Mouse (Mus musculus) testis, postnatal 10 days (tissue): ENCODE measurements around the gene Epyc.

Source experiments
- DNase-seq: peaks from one replicate; pipeline ENCODE4 v3.0.0; 2021; ENCODE audit warnings: low spot score

Gene Epyc

DNA sequence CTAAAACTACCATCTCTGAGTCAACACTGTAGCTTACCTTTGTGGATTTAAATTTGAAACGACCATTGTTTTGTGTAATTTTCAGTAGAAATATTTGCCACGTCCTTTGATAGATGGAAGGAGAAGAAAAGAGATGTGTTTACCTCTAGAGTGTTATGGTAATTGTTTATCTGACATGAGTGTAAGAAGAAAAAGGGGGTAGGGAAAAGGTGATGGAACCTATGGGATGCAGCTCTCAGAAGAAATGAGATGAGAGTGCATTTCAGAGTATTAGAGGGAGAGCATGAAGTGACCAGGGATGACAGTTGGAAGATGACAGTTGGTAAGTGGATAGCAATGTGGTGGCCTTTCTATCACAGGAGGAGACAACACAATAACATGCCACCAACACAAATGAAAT is at the start of gene Epyc:
Gene Epyc (plus strand): TSS at position 301 of the 400 bp plus-strand sequence.
- DNase-seq, result no peak

GRCm38 (mm10) chr10:97595680-97596079 is 48.2 kb upstream of the Epyc start:
- DNase-seq, result no peak

DNA sequence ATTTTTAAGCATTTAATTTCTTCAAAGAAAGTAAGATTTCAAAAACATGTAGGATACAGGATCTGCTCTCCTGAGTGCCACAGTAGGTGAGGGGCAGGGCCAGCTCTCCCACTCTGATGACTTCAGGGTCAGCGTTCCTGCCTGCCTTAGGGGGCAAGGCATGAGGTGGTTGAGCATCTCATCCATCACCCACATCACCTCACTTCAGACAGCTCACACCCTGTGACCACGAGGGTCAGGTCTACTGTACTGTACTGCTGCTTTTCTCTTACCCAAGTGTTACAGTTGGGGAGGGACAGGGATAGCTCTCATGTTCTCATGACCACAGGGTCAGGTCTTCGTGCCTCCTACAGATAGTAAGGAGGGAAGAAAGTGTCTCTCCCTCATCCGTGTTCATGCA is 42.1 kb upstream of the Epyc start:
- DNase-seq, result no peak

DNA sequence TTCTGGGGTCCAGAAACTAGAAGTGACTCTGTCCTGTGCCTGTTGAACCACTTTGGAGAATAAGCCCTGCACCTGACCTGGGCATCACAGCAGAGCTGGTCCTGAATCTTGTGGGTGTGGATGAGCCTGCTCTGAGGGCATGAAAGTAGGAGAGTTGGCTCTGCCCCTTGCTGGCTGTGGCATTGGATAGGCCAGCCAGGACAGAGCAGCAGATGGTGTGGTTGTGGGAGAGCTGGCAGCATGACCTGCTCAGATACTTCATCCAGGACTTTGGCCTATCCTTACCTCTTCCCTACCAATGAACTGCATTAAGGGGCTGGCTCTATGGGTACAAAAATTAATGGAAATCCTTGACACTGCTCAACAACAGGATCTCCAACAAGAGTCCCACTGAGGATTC is 40.6 kb upstream of the Epyc start:
- no peak for DNase-seq

DNA sequence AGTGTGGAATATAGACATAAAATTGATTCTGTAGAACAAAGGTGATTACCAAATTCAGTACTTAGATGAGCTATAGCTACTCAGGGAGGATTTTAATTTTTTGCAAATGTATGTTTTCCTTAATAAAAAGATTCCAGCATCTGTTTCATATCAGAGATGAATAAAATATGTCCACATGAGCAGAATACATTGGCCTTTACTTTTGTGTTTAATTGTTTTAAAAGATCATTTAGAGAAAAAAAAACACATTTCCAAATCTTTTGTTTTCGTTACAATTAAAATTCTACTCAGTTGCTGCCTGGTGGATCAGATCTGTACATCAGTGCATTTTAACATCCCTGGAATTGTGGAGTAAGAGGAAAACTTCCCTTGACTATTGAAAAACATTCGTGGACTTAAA is 37.3 kb upstream of the Epyc start, which contains the start of gene Kera:
Gene Kera (plus strand): TSS at position 301 of the 400 bp plus-strand sequence.
- no peak for DNase-seq

GRCm38 (mm10) chr10:97622328-97622727 is 21.5 kb upstream of the Epyc start:
- no peak for DNase-seq

- no peak for DNase-seq
Measured at GRCm38 (mm10) chr10:97624381-97624780, 19.5 kb upstream of the Epyc start.

- no peak for DNase-seq
Measured at GRCm38 (mm10) chr10:97625116-97625515, 18.8 kb upstream of the Epyc start.

DNA sequence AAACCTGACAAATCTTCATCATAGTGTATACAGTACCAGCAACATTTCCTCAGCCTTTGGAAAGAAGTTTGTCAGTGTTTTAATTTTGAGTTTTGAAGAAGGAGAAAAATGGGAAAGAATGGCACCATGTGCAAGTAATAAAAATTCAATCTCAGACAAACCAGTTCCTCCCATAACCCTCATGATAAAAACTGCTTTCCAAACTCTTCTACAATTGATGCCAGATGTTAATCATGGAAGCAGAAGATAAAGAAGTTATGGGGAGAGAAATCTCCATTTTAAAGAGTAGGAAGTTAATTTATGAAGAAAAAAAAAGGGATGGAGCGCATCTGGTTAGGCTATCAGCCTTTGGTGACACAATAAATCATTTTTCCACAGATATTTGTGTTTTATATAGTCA is 17.3 kb upstream of the Epyc start:
- no peak for DNase-seq

- no peak for DNase-seq
Measured at GRCm38 (mm10) chr10:97631061-97631460, 12.8 kb upstream of the Epyc start.

DNA sequence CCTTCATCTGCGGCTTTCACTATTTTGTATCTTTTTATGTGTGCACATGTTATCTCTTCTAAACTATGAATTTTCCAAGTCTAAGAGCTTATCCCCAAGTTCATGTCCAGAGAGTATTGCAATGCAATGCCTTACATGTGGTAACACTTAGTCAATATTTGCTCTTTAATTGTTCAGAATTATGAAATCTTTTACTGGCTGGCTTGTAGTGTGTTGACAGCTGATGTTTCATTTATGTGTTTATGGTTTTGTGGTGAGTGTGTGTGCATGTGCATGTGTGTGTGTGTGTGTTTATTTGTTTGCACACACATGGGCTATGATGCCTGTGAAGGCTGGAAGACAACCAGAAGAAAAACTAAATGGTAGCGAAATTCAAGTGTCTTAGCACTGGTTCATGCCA is 1.9 kb upstream of the Epyc start:
- DNase-seq, result no peak

DNA sequence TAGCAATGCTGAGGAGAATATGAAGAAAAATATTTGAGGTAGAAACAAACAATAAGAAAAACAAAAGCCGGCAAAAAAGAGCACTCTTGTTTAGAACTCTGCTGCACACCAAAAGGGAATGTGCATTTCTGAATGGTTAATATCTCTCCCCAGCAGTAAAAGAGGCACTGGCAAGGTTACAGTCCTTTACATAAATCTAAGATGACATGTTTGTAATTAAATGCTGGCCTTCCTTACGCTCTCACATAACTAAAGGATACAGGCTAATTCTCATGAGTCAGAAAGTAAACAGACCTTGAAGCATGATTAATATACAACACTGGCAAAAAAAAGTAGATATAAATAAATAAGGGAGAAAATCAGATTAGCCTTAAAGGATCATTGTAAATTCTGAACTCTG is 6.5 kb downstream of the Epyc start:
- no peak for DNase-seq

DNA sequence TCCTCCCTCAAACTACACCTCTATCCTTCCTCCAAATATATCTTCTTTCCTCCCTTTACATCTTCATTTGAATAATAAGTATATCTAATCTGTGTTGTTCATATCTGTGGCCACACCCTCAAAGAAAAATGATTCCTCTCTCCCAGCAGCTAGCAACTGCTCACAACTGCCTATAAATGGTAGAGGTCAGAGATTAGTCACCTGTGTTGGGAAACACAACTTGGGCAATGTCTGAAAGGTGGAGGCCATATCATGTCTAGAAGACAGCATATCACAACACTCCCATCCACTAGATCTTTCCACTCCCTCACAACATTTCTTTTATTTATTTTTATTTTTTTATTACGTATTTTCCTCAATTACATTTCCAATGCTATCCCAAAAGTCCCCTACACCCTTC is 15.6 kb downstream of the Epyc start:
- no peak for DNase-seq

GRCm38 (mm10) chr10:97668656-97669055 is 24.8 kb downstream of the Epyc start:
- no peak for DNase-seq

- peak; percentile 40 for DNase-seq
Measured at GRCm38 (mm10) chr10:97670202-97670601, 26.3 kb downstream of the Epyc start.

- DNase-seq, result no peak
Measured at GRCm38 (mm10) chr10:97673239-97673638, 29.4 kb downstream of the Epyc start.

DNA sequence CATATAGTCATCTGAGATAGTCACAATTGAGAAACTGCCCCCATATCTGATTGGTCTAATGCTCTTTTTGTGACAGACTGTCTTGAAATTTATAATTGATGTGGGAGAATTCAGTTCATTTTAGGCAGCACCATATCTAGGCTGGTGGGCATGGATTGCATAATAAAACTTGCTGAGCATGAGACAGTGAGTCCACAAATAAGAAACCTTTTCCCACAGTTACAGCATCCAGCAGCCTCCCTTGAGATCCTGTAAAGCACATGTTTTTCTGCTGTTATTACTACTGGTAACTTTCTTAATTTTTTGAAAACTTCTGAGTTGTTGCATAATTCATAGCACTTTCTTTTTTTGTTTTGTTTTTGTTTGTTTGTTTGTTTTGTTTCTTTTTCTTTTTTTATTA is 39.1 kb downstream of the Epyc start:
- DNase-seq, result no peak

DNA sequence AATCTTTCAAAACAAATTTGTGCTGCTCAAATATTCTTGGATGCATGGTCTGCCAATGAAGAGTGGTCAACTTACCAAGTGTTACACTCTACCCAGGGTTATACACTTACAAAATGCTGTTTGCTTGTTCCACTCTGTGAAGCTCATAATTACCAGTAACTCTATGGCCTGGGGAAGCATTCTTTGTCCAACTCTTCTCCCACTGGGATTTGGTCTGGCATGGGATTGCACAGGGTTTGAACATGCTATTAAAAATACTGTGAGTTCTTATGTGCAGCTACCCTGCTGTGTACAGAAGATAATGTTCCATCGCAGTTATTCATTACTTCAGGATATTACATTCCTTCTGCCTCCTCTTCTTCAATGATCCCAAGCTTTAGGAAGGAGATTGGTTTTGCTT is 43.3 kb downstream of the Epyc start:
- DNase-seq, result no peak

DNA sequence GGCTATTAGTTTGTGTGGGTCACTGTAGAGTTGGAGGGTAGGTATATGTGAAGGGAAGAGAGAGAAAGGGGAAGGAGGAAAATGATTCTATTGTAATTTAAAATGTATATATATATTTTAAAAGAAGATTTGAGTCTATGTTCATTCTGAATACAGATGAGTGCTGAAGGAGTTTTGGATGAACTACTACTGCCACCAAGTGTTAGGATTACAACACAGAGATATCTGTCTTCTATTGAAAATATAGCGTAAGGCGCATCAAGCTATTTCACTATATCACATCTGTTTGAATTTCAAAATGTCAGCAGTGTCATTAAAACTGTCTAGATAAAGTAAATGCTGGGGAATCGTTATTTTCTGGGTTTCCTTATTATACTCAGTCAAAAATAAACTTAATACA is 45.6 kb downstream of the Epyc start:
- no peak for DNase-seq

DNA sequence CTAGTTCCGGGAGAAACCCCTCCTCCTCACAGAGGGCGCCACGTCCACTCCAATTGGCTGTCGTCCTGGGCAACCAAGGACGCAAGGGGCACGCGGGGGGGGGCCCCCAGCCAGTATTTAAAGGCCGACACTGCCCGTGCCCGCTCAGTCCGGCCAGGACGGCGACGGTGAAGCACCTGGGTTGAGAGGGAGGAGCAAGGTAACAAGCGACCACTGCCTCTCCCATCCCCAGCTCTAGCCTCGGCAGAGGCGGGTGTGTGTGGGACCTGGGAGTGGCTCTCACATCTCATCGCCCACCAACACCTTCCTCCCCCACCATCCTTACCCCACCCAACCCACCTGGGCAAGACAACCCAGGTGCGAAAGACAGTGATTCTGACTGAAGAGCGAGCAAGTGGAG is 49.0 kb downstream of the Epyc start, which contains the start of gene Ccer1:
Gene Ccer1 (plus strand): TSS at position 147 of the 400 bp plus-strand sequence.
- peak; percentile 41 for DNase-seq

GRCm38 (mm10) chr10:97693398-97694135 is 49.7 kb downstream of the Epyc start:
- peak; percentile 39 for DNase-seq

DNA sequence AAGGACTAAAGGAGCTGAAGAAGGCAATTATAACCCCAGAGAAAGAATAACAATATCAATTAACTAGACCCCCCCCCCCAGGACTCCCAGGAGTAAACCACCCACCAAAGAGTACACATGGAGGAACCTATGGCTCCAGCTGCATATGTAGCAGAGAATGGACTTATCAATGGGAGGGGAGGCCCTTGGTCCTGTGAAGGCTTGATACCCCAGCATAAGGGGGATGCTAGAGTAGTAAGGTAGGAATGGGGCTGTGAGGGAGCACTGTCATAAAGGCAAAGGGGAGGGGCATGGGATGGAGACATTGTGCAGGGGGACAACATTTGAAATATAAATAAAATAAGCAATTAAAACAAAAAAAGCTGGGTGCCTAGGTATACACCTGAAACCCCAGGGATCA is 58.5 kb downstream of the Epyc start:
- DNase-seq, result no peak

- peak; percentile 54 for DNase-seq
Measured at GRCm38 (mm10) chr10:97704562-97704961, 60.7 kb downstream of the Epyc start.

DNA sequence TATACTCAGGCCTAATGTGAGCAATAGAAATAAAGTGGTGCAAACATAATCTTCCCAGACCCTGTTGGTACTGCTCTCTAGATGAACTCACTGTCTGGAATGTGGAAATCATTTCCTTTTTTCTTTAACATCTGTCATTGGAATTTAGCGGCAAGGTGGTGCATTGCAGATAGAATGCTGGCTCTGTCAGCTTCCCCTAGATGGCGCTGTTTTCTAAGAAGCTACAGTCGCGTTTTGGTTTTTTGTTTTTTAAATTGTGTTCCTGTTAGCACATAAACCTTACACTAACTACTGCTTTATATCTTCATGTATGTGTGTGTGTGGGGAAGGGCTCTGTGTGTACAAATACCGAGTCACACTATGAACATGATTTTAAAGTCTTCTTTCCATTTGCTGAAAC is 68.8 kb downstream of the Epyc start:
- DNase-seq, result peak; percentile 46
